Mouse (Mus musculus) neural tube, embryonic 14.5 days (tissue): ENCODE results near the gene Mbd4. TPM values are rescaled to one million over a fixed set of nuclear protein-coding genes. Genes with fewer than 3 reads are reported as not detected.

Experiments used
- ATAC-seq: fragments of 200-750 bp; cut with Nextera tagmentation; 2 replicates; pipeline ENCODE4 v1.8.0; 2017; ENCODE audit warnings: low read depth, mild to moderate bottlenecking, moderate TSS enrichment, moderate library complexity
- H3K27ac ChIP-seq: fragments of 300-500 bp; sonication (generic); 2 replicates; pipeline ENCODE4 v1.5.1; 2014; ENCODE audit warnings: low read depth, mild to moderate bottlenecking, control low read depth, low read length, moderate library complexity, mixed read lengths
- H3K27me3 ChIP-seq: fragments of 300-500 bp; sonication (generic); 2 replicates; pipeline ENCODE4 v1.6.1; 2014; ENCODE audit warnings: low read length; ENCODE audit not compliant: control insufficient read depth, insufficient read depth
- H3K36me3 ChIP-seq: fragments of 300-500 bp; sonication (generic); 2 replicates; pipeline ENCODE4 v1.6.1; 2014; ENCODE audit warnings: low read length, mixed read lengths; ENCODE audit not compliant: control insufficient read depth, insufficient read depth
- H3K4me1 ChIP-seq: fragments of 300-500 bp; sonication (generic); 2 replicates; pipeline ENCODE4 v1.6.1; 2014; ENCODE audit warnings: low read length; ENCODE audit not compliant: control insufficient read depth, insufficient read depth
- H3K4me2 ChIP-seq: fragments of 300-500 bp; sonication (generic); 2 replicates; pipeline ENCODE4 v1.6.1; 2014; ENCODE audit warnings: mild to moderate bottlenecking, low read depth, low read length, control low read depth
- H3K4me3 ChIP-seq: fragments of 300-500 bp; sonication (generic); 2 replicates; pipeline ENCODE4 v1.5.1; 2014; ENCODE audit warnings: low read depth, low read length, control low read depth, mixed read lengths
- H3K9ac ChIP-seq: fragments of 300-500 bp; sonication (generic); replicated peaks from 2 replicates; pipeline ENCODE4 v1.6.1; 2014; ENCODE audit warnings: low read depth, mild to moderate bottlenecking, control low read depth, low read length, mixed read lengths
- H3K9me3 ChIP-seq: fragments of 300-500 bp; sonication (generic); 2 replicates; pipeline ENCODE4 v1.6.1; 2016; ENCODE audit warnings: low read length; ENCODE audit not compliant: control insufficient read depth
- WGBS: fragments of 180-500 bp; shearing (Covaris S2); extraction: QIAGEN DNeasy Blood & Tissue Kit; methylation state at CpG from one replicate; pipeline ENCODE4 v1.1.7; 2014; 5-methylcytosine and 5-hydroxymethylcytosine counted together
- polyA plus RNA-seq: library from polyadenylated mRNA; unstranded; fragments of >200 nt; fragmentation: Nextera tagmentation; extraction: Ambion mirVana; gene quantifications from 2 replicates; pipeline ENCODE4 v1.2.1, GENCODE M21; 2014

The Mbd4 gene
- polyA plus RNA-seq, 1 experiment from 2014 or later: 8.4 TPM

DNA sequence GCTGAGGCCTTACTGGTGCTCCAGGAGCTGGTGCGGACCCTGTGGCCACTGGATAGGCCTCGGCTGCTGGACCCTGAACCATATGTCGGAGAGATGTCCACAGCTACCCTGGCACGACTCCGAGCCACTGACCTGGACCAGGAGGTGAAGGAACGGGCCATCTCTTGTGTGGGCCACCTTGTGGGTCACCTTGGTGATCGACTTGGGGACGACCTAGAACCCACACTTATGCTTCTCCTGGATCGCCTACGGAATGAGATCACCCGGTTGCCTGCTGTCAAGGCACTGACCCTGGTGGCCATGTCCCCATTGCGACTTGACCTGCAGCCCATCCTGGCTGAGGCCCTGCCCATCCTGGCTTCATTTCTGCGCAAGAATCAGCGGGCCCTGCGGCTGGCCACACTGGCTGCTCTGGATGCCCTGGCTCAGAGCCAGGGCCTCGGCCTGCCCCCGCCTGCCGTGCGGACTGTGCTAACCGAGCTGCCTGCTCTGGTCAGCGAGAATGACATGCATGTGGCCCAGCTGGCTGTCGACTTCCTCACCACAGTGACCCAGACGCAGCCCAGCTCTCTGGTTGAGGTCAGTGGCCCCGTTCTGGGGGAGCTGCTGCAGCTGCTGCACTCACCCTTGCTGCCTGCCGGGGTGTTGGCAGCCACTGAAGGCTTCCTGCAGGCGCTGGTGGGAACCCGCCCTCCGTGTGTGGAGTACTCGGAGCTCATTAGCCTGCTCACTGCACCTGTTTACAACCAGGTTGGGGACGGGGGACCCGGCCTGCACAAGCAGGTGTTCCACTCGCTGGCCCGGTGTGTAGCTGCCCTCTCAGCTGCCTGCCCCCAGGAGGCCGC is 61.1 kb downstream of the Mbd4 start:
- Histone ChIP-seq H3K4me2 (no peak overlapping the region), H3K9ac (no peak overlapping the region), H3K4me3 (no peak overlapping the region), H3K27me3 (no peaks in the 10 kb centered on the region), H3K4me1 (no peaks in the 10 kb centered on the region), H3K9me3 (no peaks in the 10 kb centered on the region), H3K36me3 (peaks cover 70% of the 10 kb centered on the region), H3K27ac (no peak overlapping the region)
- 89% methylated on average over 34 of the region's 34 CpGs for WGBS
- no peak for ATAC-seq

DNA sequence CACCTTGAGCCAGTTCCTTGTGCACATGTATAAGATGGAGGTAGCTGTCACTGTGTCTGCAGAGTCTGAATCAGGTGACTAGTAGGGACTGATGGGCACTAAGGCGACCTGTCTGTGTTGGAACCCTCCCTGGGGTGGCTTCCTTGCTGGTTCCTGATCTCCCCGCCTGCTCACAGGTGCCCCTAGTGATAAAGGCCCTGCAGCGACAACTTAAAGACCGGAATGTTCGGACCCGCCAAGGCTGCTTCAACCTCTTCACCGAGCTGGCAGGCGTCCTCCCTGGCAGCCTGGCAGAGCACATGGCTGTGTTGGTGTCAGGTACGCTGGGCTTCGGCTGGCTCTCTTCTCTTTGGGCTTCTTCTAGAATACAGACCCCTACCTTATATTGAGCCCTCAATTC is 62.2 kb downstream of the Mbd4 start:
- H3K4me3 ChIP-seq: no peak overlapping the region
- no peak overlapping the region for H3K27ac ChIP-seq
- no peaks in the 10 kb centered on the region for H3K9me3 ChIP-seq
- no peaks in the 10 kb centered on the region for H3K4me1 ChIP-seq
- H3K4me2 ChIP-seq: no peak overlapping the region
- peaks cover 76% of the 10 kb centered on the region for H3K36me3 ChIP-seq
- H3K27me3 ChIP-seq: no peaks in the 10 kb centered on the region
- no peak for ATAC-seq
- no peak overlapping the region for H3K9ac ChIP-seq
- WGBS: 89% methylated on average over 10 of the region's 10 CpGs

Other genes starting within 250 kb of the Mbd4 start
- 168 and 181 TPM in 2 replicates for gene Raf1, start 176.7 kb downstream of the Mbd4 start, polyA plus RNA-seq
- gene Tmem40, start 91.0 kb downstream of the Mbd4 start, polyA plus RNA-seq: 1.1 and 1.2 TPM in 2 replicates
- 8.3 and 10.8 TPM in 2 replicates for gene Cand2, start 78.8 kb downstream of the Mbd4 start, polyA plus RNA-seq
- gene Rpl32, start 44.6 kb downstream of the Mbd4 start, polyA plus RNA-seq: 1,065 and 1,071 TPM in 2 replicates
- gene Efcab12, start 15.0 kb downstream of the Mbd4 start, polyA plus RNA-seq: 3.0 and 3.1 TPM in 2 replicates
- gene Ift122, start 99 bp upstream of the Mbd4 start, polyA plus RNA-seq: 27.8 and 28.3 TPM in 2 replicates
- 0.07 and 2.6 TPM in 2 replicates for gene Rho, start 78.4 kb upstream of the Mbd4 start, polyA plus RNA-seq
- not detected in 2 replicates for gene H1foo, start 91.6 kb upstream of the Mbd4 start, polyA plus RNA-seq
- 4.2 and 14.1 TPM in 2 replicates for gene Plxnd1, start 141.6 kb upstream of the Mbd4 start, polyA plus RNA-seq